Mouse (Mus musculus): ENCODE measurements around the gene Cnmd.

DNA sequence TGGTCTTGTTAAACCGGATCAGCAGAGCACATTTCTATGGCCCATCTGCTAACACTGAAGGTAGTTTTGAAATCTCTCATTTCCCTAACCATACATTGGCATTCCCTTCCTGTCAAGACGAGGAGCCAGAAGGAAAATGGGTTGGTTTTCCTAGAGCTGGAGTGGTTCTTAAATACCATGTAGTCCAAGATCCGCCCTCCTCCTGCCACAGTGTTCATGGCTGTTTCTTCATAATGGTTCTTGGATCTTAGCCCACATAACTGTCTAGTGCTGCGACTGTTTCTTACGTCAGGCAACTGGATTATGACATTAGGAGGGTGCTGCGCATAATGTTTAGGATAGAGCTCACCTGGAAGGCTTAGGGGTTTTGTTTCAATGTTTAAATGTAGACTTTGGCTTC is 29.6 kb downstream of the Cnmd start:
- TF ChIP-seq CTCF (IDR thresholded peaks at IDR 0.05; ENCODE audit: low read depth) = no peak
- no peak for TF ChIP-seq EP300 (optimal IDR thresholded peaks at IDR 0.05)
